Mouse (Mus musculus) liver, adult 2 months (tissue): ENCODE measurements around the gene Gstm5. TPM values are rescaled to one million over a fixed set of nuclear protein-coding genes. Genes with fewer than 3 reads are reported as not detected.
A peak's percentile ranks its signal among the peaks of the same experiment; 100 is the strongest.

Experiments
- DNase-seq: peaks from one replicate; pipeline ENCODE4 v3.0.0-alpha.2; 2011; ENCODE audit warnings: low read depth, low spot score; ENCODE audit errors: extremely low read depth
- H3K27ac ChIP-seq: fragments of 200-500 bp; replicated peaks from 2 replicates; pipeline ENCODE4 v1.5.1; 2012; ENCODE audit warnings: low read depth, mild to moderate bottlenecking, control low read depth, inconsistent platforms, low read length; ENCODE audit not compliant: insufficient read depth
- H3K27me3 ChIP-seq: fragments of 200-500 bp; 2 replicates; pipeline ENCODE4 v1.6.1; 2012; ENCODE audit warnings: mild to moderate bottlenecking, moderate library complexity, low read length, inconsistent platforms; ENCODE audit not compliant: control insufficient read depth, insufficient read depth
- H3K36me3 ChIP-seq: fragments of 200-500 bp; 2 replicates; pipeline ENCODE4 v1.6.1; 2012; ENCODE audit warnings: low read length, inconsistent platforms; ENCODE audit not compliant: control insufficient read depth, insufficient read depth
- H3K4me1 ChIP-seq: fragments of 200-500 bp; 2 replicates; pipeline ENCODE4 v1.6.1; 2011; ENCODE audit warnings: low read length; ENCODE audit not compliant: control insufficient read depth, insufficient read depth
- H3K4me3 ChIP-seq: fragments of 200-500 bp; 2 replicates; pipeline ENCODE4 v1.5.1; 2011; ENCODE audit warnings: low read depth, mild to moderate bottlenecking, control low read depth, low read length, moderate library complexity; ENCODE audit not compliant: insufficient read depth
- H3K79me2 ChIP-seq: fragments of 200-500 bp; 2 replicates; pipeline ENCODE4 v1.6.1; 2012; ENCODE audit warnings: inconsistent platforms, mild to moderate bottlenecking, low read length, moderate library complexity; ENCODE audit not compliant: control insufficient read depth, insufficient read depth
- H3K9ac ChIP-seq: fragments of 200-500 bp; 2 replicates; pipeline ENCODE4 v1.6.1; 2012; ENCODE audit warnings: low read depth, mild to moderate bottlenecking, control low read depth, inconsistent platforms, low read length
- CTCF ChIP-seq: fragments of 200-500 bp; IDR thresholded peaks from 2 replicates; pipeline ENCODE4 v1.5.1; 2011; ENCODE audit warnings: low read depth, low read length, control low read depth
- POLR2A ChIP-seq: fragments of 200-500 bp; IDR thresholded peaks from 2 replicates; pipeline ENCODE4 v1.6.1; 2011; ENCODE audit warnings: low read length, control low read depth; ENCODE audit not compliant: insufficient read depth; ENCODE audit errors: extremely low read depth
- WGBS: fragments of 180-500 bp; shearing (Covaris S2); methylation state at CpG from one replicate; pipeline ENCODE4 v1.1.7; 2018; 5-methylcytosine and 5-hydroxymethylcytosine counted together
- polyA plus RNA-seq: library from polyadenylated mRNA; depleted of rRNA; stranded (reverse); fragments of >200 nt; gene quantifications from 2 replicates; pipeline ENCODE4 v1.2.3, GENCODE M21; 2012
- total RNA-seq: library from RNA; depleted of rRNA; stranded (reverse); fragments of >200 nt; gene quantifications from 2 replicates; pipeline ENCODE4 v1.2.3, GENCODE M21; 2014

Gene Gstm5
- total and polyA plus RNA-seq, 2 experiments: 12.5 to 21.8 TPM

- H3K27ac ChIP-seq: no peak overlapping the region
- 72% methylated on average over 3 of the region's 3 CpGs for WGBS
Measured at GRCm38 (mm10) chr3:107925335-107925734, 29.7 kb downstream of the Gstm5 start.

GRCm38 (mm10) chr3:107927841-107928240, 32.2 kb downstream of the Gstm5 start:
- 92% methylated on average over 3 of the region's 3 CpGs for WGBS
- H3K4me3 ChIP-seq: no peak overlapping the region
- no peaks in the 10 kb centered on the region for H3K79me2 ChIP-seq
- TF ChIP-seq CTCF (no peak), POLR2A (no peak)
- no peak overlapping the region for H3K27ac ChIP-seq
- no peak for DNase-seq
- no peak overlapping the region for H3K9ac ChIP-seq
- H3K27me3 ChIP-seq: no peaks in the 10 kb centered on the region
- H3K4me1 ChIP-seq: peaks cover 4% of the 10 kb centered on the region; the same call in 1 of the 2 replicates
- H3K36me3 ChIP-seq: no peaks in the 10 kb centered on the region

More at GRCm38 (mm10) chr3:107925335-107925734, 29.7 kb downstream of the Gstm5 start:
- Histone ChIP-seq H3K27me3 (no peaks in the 10 kb centered on the region), H3K4me3 (no peak overlapping the region), H3K36me3 (no peaks in the 10 kb centered on the region), H3K79me2 (no peaks in the 10 kb centered on the region), H3K9ac (no peak overlapping the region), H3K4me1 (no peaks in the 10 kb centered on the region)
- TF ChIP-seq POLR2A (no peak), CTCF (no peak)
- peak; percentile 35 for DNase-seq

- Histone ChIP-seq H3K79me2 (no peaks in the 10 kb centered on the region), H3K27ac (no peak overlapping the region), H3K9ac (no peak overlapping the region), H3K4me1 (peaks cover 4% of the 10 kb centered on the region; the same call in 1 of the 2 replicates), H3K4me3 (no peak overlapping the region), H3K27me3 (no peaks in the 10 kb centered on the region), H3K36me3 (no peaks in the 10 kb centered on the region)
- 92% methylated on average over 11 of the region's 11 CpGs for WGBS
- no peak for DNase-seq
- TF ChIP-seq CTCF (no peak), POLR2A (no peak)
Measured at GRCm38 (mm10) chr3:107928691-107929090, 33.1 kb downstream of the Gstm5 start.

GRCm38 (mm10) chr3:107929243-107929642, 33.6 kb downstream of the Gstm5 start:
- peaks cover 4% of the 10 kb centered on the region; the same call in 1 of the 2 replicates for H3K4me1 ChIP-seq
- no peak for DNase-seq
- H3K9ac ChIP-seq: no peak overlapping the region
- no peaks in the 10 kb centered on the region for H3K27me3 ChIP-seq
- H3K36me3 ChIP-seq: no peaks in the 10 kb centered on the region
- no peak for TF ChIP-seq CTCF
- no peak for TF ChIP-seq POLR2A
- H3K4me3 ChIP-seq: no peak overlapping the region
- no peaks in the 10 kb centered on the region for H3K79me2 ChIP-seq
- no peak overlapping the region for H3K27ac ChIP-seq
- WGBS: 91% methylated on average over 4 of the region's 4 CpGs

- Histone ChIP-seq H3K9ac (no peak overlapping the region), H3K36me3 (no peaks in the 10 kb centered on the region), H3K27me3 (no peaks in the 10 kb centered on the region), H3K79me2 (no peaks in the 10 kb centered on the region), H3K4me1 (peaks cover 4% of the 10 kb centered on the region; the same call in 1 of the 2 replicates), H3K4me3 (no peak overlapping the region), H3K27ac (no peak overlapping the region)
- DNase-seq: no peak
- WGBS: 53% methylated on average over 4 of the region's 4 CpGs
- TF ChIP-seq POLR2A (no peak), CTCF (no peak)
Measured at GRCm38 (mm10) chr3:107929731-107930130, 34.1 kb downstream of the Gstm5 start.

GRCm38 (mm10) chr3:107931134-107931533, 35.5 kb downstream of the Gstm5 start:
- Histone ChIP-seq H3K9ac (peak overlapping the region; percentile 12; the same call in 1 of the 2 replicates), H3K79me2 (no peaks in the 10 kb centered on the region), H3K4me1 (peaks cover 4% of the 10 kb centered on the region; the same call in 1 of the 2 replicates), H3K27me3 (no peaks in the 10 kb centered on the region), H3K27ac (peak overlapping the region; percentile 18), H3K36me3 (no peaks in the 10 kb centered on the region), H3K4me3 (peak overlapping the region; percentile 25; the same call in 1 of the 2 replicates)
- WGBS: 23% methylated on average over 2 of the region's 2 CpGs
- TF ChIP-seq POLR2A (no peak), CTCF (no peak)
- DNase-seq: no peak
